Mouse (Mus musculus): ENCODE results near the gene Ugt1a6a. TPM values are rescaled to one million over a fixed set of nuclear protein-coding genes. Genes with fewer than 3 reads are reported as not detected.
A peak's percentile ranks its signal among the peaks of the same experiment; 100 is the strongest.

The Ugt1a6a gene
- polyA plus RNA-seq, 1 experiment from 2014 or later: 0.48 TPM

DNA sequence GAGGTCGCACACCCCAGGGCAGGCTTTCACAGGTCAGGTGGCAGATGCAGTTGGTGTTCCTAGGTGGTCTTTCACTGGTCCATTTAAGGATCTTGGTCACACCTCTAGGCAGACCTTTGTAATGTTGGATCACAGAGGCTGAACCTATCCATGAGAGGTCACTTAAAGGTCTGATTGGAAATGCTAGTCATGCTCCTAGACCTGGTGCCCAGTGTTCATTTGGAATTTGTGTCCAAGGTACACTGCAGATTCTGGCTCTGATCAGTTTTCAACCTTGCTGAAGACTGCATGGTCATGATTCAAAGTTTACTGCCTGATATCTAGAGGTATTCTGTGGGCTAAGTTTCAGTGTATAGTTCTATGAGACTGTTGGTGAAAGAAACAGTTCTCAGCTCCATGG, 45.0 kb downstream of the Ugt1a6a start:
- no peak overlapping the region for H3K4me2 ChIP-seq (ENCODE audit: low read depth, low read length)
- ATAC-seq (replicated peaks; ENCODE audit: insufficient number of reproducible peaks, low FRiP score, low TSS enrichment, low read depth): no peak
- no peak overlapping the region for H3K4me3 ChIP-seq (ENCODE audit: low read depth, low read length)
- no peak overlapping the region for H3K27ac ChIP-seq (replicated peaks; ENCODE audit: low read depth, low read length)
- no peaks in the 10 kb centered on the region for H3K27me3 ChIP-seq (ENCODE audit: control insufficient read depth, insufficient read depth, low read length)
- H3K9ac ChIP-seq (replicated peaks; ENCODE audit: low read length): no peak overlapping the region
- no peaks in the 10 kb centered on the region for H3K36me3 ChIP-seq (replicated peaks; ENCODE audit: control insufficient read depth, insufficient read depth, low read depth, low read length)
- WGBS: 69% methylated on average over 1 of the region's 1 CpGs
- DNase-seq (ENCODE audit: low spot score): no peak
- no peaks in the 10 kb centered on the region for H3K4me1 ChIP-seq (ENCODE audit: control insufficient read depth, insufficient read depth, low read length)
- no peaks in the 10 kb centered on the region for H3K9me3 ChIP-seq (replicated peaks; ENCODE audit: control insufficient read depth, low read length)

DNA sequence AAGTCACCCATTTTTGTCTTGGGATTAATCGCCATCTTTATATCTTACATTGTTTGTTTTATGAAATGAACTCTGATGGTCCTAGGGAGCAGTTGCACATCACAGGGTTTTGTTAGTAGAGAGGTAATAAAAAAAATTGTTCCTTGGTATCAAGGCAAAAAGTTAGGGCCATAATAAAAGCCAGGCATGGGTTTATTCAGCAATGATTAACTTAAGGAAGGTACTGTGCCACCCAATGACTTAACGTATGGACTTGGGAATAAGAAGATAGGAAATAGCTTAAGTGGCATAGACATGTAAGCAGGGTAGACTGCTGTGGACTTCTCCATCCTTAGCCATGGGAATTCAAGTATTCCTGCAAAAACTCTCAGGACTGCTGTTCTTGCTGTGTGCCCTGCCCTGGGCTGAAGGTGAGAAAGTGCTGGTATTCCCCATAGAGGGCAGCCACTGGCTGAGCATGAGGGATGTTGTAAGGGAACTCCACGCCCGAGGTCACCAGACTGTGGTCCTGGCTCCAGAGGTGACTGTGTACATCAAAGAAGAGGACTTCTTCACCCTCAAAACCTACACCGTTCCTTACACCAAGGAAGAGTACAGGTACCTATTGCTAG, 51.8 kb downstream of the Ugt1a6a start:
- no peak for ATAC-seq (replicated peaks; ENCODE audit: insufficient number of reproducible peaks, low FRiP score, low TSS enrichment, low read depth)
- 89% methylated on average over 5 of the region's 5 CpGs for WGBS
- Histone ChIP-seq H3K4me1 (ENCODE audit: control insufficient read depth, insufficient read depth, low read length) (no peaks in the 10 kb centered on the region), H3K4me3 (ENCODE audit: low read depth, low read length) (no peak overlapping the region), H3K9me3 (replicated peaks; ENCODE audit: control insufficient read depth, low read length) (no peaks in the 10 kb centered on the region), H3K4me2 (ENCODE audit: low read depth, low read length) (no peak overlapping the region), H3K36me3 (replicated peaks; ENCODE audit: control insufficient read depth, insufficient read depth, low read depth, low read length) (no peaks in the 10 kb centered on the region), H3K27me3 (ENCODE audit: control insufficient read depth, insufficient read depth, low read length) (no peaks in the 10 kb centered on the region), H3K27ac (replicated peaks; ENCODE audit: low read depth, low read length) (no peak overlapping the region), H3K9ac (replicated peaks; ENCODE audit: low read length) (no peak overlapping the region)
- DNase-seq (ENCODE audit: low spot score): no peak

DNA sequence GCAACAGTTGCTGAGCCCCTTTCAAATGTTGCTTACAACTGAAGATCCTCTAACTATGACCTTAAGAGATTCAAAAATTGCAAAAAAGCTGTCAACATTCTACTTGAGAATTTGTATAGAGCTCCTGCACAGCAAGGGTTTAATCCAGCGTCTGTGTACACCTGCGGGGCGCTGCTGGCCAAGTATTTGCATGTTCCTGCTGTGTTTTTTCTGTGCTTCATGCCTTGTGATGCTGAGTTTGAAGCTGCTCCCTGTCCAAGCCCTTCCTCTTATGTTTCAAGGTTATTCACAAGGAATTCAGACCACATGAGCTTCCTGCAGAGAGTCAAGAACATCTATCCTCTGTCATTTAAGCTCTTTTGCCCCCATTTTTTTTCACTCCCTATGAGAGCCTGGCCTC, 57.5 kb downstream of the Ugt1a6a start:
- Histone ChIP-seq H3K4me1 (ENCODE audit: control insufficient read depth, insufficient read depth, low read length) (no peaks in the 10 kb centered on the region), H3K27ac (replicated peaks; ENCODE audit: low read depth, low read length) (no peak overlapping the region), H3K4me2 (ENCODE audit: low read depth, low read length) (no peak overlapping the region), H3K36me3 (replicated peaks; ENCODE audit: control insufficient read depth, insufficient read depth, low read depth, low read length) (no peaks in the 10 kb centered on the region), H3K27me3 (ENCODE audit: control insufficient read depth, insufficient read depth, low read length) (no peaks in the 10 kb centered on the region), H3K9ac (replicated peaks; ENCODE audit: low read length) (no peak overlapping the region), H3K4me3 (ENCODE audit: low read depth, low read length) (no peak overlapping the region), H3K9me3 (replicated peaks; ENCODE audit: control insufficient read depth, low read length) (no peaks in the 10 kb centered on the region)
- DNase-seq (ENCODE audit: low spot score) (no peak), ATAC-seq (replicated peaks; ENCODE audit: insufficient number of reproducible peaks, low FRiP score, low TSS enrichment, low read depth) (no peak)
- 62% methylated on average over 3 of the region's 3 CpGs for WGBS

DNA sequence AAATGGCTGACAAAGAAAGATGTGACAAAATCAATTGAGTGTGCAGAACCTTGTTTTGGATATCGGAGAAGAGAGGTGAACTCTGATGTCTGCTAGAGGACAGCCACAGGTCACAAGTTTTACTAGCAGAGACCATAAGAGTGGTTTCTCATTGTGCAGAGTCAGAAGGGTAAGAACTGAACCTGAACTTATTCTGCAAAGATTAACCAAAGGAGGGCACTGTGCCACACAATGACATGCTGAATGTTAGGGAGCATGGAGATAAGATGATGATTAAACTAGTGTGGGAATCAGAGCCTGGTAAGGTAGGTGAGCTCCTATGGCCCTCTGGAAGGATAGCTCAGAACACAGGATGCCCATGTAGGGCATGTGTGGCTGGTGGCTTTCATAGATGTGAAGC, 61.1 kb downstream of the Ugt1a6a start:
- Histone ChIP-seq H3K4me3 (ENCODE audit: low read depth, low read length) (no peak overlapping the region), H3K4me2 (ENCODE audit: low read depth, low read length) (no peak overlapping the region), H3K9me3 (replicated peaks; ENCODE audit: control insufficient read depth, low read length) (no peaks in the 10 kb centered on the region), H3K36me3 (replicated peaks; ENCODE audit: control insufficient read depth, insufficient read depth, low read depth, low read length) (no peaks in the 10 kb centered on the region), H3K27me3 (ENCODE audit: control insufficient read depth, insufficient read depth, low read length) (no peaks in the 10 kb centered on the region), H3K27ac (replicated peaks; ENCODE audit: low read depth, low read length) (no peak overlapping the region), H3K4me1 (ENCODE audit: control insufficient read depth, insufficient read depth, low read length) (no peaks in the 10 kb centered on the region), H3K9ac (replicated peaks; ENCODE audit: low read length) (no peak overlapping the region)
- WGBS: 90% methylated on average over 1 of the region's 1 CpGs
- ATAC-seq (replicated peaks; ENCODE audit: insufficient number of reproducible peaks, low FRiP score, low TSS enrichment, low read depth) (no peak), DNase-seq (ENCODE audit: low spot score) (no peak)

DNA sequence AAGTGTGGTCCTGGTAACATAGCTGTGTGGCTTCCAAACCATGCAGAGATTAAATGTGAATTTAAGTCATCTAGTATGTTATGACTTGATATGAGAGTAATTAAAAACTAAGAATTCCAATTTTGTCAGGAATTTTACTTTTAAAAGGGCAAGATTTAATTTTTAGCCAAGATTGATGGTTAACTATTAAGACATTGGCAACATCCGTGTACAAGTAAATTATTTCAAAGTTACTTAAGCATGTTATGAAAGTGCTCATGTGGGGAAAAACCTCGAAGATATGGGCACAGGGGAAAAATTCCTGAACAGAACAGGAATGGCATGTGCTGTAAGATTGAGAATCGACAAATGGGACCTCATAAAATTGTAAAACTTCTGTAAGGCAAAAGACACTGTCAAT, 62.8 kb downstream of the Ugt1a6a start:
- Histone ChIP-seq H3K4me2 (ENCODE audit: low read depth, low read length) (no peak overlapping the region), H3K9ac (replicated peaks; ENCODE audit: low read length) (no peak overlapping the region), H3K4me1 (ENCODE audit: control insufficient read depth, insufficient read depth, low read length) (no peaks in the 10 kb centered on the region), H3K9me3 (replicated peaks; ENCODE audit: control insufficient read depth, low read length) (no peaks in the 10 kb centered on the region), H3K36me3 (replicated peaks; ENCODE audit: control insufficient read depth, insufficient read depth, low read depth, low read length) (no peaks in the 10 kb centered on the region), H3K4me3 (ENCODE audit: low read depth, low read length) (no peak overlapping the region), H3K27me3 (ENCODE audit: control insufficient read depth, insufficient read depth, low read length) (no peaks in the 10 kb centered on the region), H3K27ac (replicated peaks; ENCODE audit: low read depth, low read length) (no peak overlapping the region)
- no peak for DNase-seq (ENCODE audit: low spot score)
- ATAC-seq (replicated peaks; ENCODE audit: insufficient number of reproducible peaks, low FRiP score, low TSS enrichment, low read depth): no peak
- WGBS: 71% methylated on average over 3 of the region's 3 CpGs

DNA sequence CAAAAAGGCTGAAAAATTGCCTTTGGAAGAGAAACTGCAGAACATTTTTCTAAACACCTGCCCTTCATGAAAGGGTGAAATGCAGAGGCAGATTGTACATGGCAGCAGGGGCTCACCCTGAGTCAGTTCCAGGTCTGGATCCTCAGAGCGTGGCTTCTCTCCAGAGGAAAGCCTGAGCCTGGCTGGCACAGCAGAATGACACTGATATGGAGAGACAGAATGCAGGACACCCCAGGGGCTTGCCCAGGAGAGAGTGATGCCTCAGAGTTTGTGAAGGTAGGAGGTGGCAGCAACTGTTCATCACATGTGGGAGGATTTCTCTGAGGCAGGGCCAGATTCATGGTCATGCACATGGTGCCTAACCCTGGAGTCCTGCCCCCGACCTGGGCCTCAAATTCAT, 65.4 kb downstream of the Ugt1a6a start:
- Histone ChIP-seq H3K27ac (replicated peaks; ENCODE audit: low read depth, low read length) (no peak overlapping the region), H3K9me3 (replicated peaks; ENCODE audit: control insufficient read depth, low read length) (no peaks in the 10 kb centered on the region; the same call in 1 of the 2 replicates), H3K36me3 (replicated peaks; ENCODE audit: control insufficient read depth, insufficient read depth, low read depth, low read length) (no peaks in the 10 kb centered on the region), H3K4me3 (ENCODE audit: low read depth, low read length) (no peak overlapping the region), H3K4me1 (ENCODE audit: control insufficient read depth, insufficient read depth, low read length) (no peaks in the 10 kb centered on the region), H3K27me3 (ENCODE audit: control insufficient read depth, insufficient read depth, low read length) (no peaks in the 10 kb centered on the region), H3K4me2 (ENCODE audit: low read depth, low read length) (no peak overlapping the region), H3K9ac (replicated peaks; ENCODE audit: low read length) (no peak overlapping the region)
- 61% methylated on average over 2 of the region's 2 CpGs for WGBS
- DNase-seq (ENCODE audit: low spot score) (no peak), ATAC-seq (replicated peaks; ENCODE audit: insufficient number of reproducible peaks, low FRiP score, low TSS enrichment, low read depth) (no peak)

DNA sequence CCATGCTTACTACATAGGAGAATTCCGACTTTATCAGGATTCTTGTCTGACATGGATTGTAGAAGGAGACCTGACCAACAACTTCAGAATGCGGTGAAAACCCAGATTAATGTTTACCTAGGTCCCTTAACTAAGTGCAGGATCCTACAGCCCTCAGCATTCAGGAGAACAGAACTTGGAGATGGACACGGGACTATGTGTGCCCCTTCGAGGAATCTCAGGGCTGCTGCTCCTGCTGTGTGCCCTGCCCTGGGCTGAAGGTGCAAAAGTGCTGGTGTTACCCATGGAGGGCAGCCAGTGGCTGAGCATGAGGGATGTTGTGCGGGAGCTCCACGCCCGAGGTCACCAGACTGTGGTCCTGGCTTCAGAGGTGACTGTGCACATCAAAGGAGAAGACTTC, 65.8 kb downstream of the Ugt1a6a start, which contains the start of gene Ugt1a2:
TSS of gene Ugt1a2 (plus strand) at position 146 of the 400 bp plus-strand sequence.
- 86% methylated on average over 7 of the region's 7 CpGs for WGBS
- Histone ChIP-seq H3K9ac (replicated peaks; ENCODE audit: low read length) (no peak within 1 kb of the TSS), H3K27ac (replicated peaks; ENCODE audit: low read depth, low read length) (no peak within 1 kb of the TSS), H3K4me3 (ENCODE audit: low read depth, low read length) (no peak within 1 kb of the TSS), H3K27me3 (ENCODE audit: control insufficient read depth, insufficient read depth, low read length) (no peaks in the 10 kb centered on the region), H3K36me3 (replicated peaks; ENCODE audit: control insufficient read depth, insufficient read depth, low read depth, low read length) (no peaks in the 10 kb centered on the region), H3K9me3 (replicated peaks; ENCODE audit: control insufficient read depth, low read length) (no peaks in the 10 kb centered on the region; the same call in 1 of the 2 replicates), H3K4me2 (ENCODE audit: low read depth, low read length) (no peak within 1 kb of the TSS), H3K4me1 (ENCODE audit: control insufficient read depth, insufficient read depth, low read length) (no peaks in the 10 kb centered on the region)
- DNase-seq (ENCODE audit: low spot score): no peak
- no peak for ATAC-seq (replicated peaks; ENCODE audit: insufficient number of reproducible peaks, low FRiP score, low TSS enrichment, low read depth)

DNA sequence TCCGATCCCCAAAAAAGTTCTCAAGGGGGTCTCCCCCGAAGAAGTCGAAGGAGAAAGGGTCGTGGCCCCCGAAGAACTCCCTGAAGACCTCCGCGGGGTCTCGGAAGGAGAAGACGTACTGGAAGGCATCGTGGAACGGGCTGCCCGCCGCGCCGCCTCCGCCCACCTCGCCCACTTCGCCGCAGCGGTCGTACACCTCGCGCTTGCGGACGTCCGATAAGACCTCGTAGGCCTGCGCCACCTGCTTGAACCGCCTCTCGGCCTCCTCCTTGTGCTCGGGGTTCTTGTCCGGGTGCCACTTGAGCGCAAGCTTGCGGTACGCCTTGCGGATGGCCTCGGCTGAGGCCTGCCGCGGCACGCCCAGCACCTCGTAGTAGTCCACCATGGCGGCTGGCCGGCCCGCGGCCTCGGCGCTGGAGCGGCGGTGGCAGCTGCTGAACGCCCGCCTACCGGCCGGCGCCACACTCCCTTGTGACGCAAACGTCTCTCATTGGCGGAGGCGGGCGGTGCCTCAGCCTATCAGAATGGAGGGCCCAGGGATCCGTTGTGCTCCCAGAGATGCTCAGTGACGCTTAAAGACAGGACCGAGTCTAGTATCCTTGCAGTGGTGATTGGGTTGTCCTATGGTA, 70.8 kb downstream of the Ugt1a6a start, which contains the start of gene Dnajb3:
TSS of gene Dnajb3 (minus strand) at position 489 of the 629 bp plus-strand sequence.
- Histone ChIP-seq H3K4me1 (ENCODE audit: control insufficient read depth, insufficient read depth, low read length) (no peaks in the 10 kb centered on the region), H3K27me3 (ENCODE audit: control insufficient read depth, insufficient read depth, low read length) (no peaks in the 10 kb centered on the region), H3K27ac (replicated peaks; ENCODE audit: low read depth, low read length) (no peak within 1 kb of the TSS), H3K4me3 (ENCODE audit: low read depth, low read length) (peak within 1 kb of the TSS; percentile 42), H3K4me2 (ENCODE audit: low read depth, low read length) (peak within 1 kb of the TSS; percentile 71), H3K9me3 (replicated peaks; ENCODE audit: control insufficient read depth, low read length) (no peaks in the 10 kb centered on the region; the same call in 1 of the 2 replicates), H3K9ac (replicated peaks; ENCODE audit: low read length) (peak within 1 kb of the TSS; percentile 78), H3K36me3 (replicated peaks; ENCODE audit: control insufficient read depth, insufficient read depth, low read depth, low read length) (no peaks in the 10 kb centered on the region)
- WGBS: 5% methylated on average over 62 of the region's 62 CpGs
- peak; percentile 90 for DNase-seq (ENCODE audit: low spot score)
- ATAC-seq (replicated peaks; ENCODE audit: insufficient number of reproducible peaks, low FRiP score, low TSS enrichment, low read depth): peak; percentile 99

All from embryonic facial prominence, embryonic 11.5 days (tissue).